Mouse (Mus musculus): ENCODE data around the gene Necap2. TPM values are rescaled to one million over a fixed set of nuclear protein-coding genes. Genes with fewer than 3 reads are reported as not detected.
A peak's percentile ranks its signal among the peaks of the same experiment; 100 is the strongest.

Necap2 gene
- total RNA-seq, 2 experiments from 2014 or later: 41.8 to 42.9 TPM

DNA sequence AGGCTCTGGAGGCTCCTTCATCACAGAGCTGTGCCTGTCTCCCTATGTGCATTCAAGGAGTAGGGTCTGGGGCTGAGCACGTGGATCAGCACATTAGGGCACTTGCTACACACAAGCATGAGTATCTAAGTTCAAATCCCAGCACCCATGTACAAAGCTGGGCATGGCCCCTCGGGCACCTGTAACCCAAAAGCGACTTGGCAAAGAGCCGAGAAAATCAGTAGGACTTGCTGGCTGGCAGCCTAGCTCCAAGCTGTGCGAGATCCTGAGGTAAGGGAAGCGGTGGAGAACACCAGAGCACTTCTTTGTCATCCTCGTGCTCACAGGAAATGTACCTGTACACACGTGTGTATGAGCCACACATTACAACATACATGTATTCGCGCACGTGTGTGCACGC lies 25.7 kb downstream of the Necap2 start:
- intact Hi-C loops (cut with DNase I): no loop called here
- no peak for DNase-seq (ENCODE audit: extremely low spot score in 1 of 2, low spot score in 2 of 2)

DNA sequence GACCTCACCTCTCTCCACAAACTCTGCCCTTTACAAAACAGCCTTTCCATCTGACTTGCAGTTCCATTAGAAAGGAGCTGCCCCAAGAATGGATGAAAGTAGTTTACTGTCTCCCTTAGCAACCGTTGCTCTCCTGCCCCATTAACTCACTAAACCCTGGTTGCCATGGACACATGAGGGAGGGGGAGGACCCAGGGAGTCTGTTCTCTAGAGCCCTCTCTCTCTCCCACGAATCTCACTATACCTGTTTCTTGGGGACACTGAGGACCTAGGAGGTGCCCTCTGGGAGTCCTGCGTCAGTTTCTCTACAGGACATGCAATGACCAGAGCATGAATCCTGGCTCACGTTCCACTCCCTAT lies 28.7 kb downstream of the Necap2 start:
- intact Hi-C loops (cut with DNase I): no loop called here
- DNase-seq (ENCODE audit: extremely low spot score in 1 of 2, low spot score in 2 of 2): peak in 1 of 2 experiments; percentile 67

GRCm38 (mm10) chr4:141048810-141049475 lies 29.2 kb downstream of the Necap2 start:
- intact Hi-C loops (cut with DNase I): no loop called here
- DNase-seq (ENCODE audit: extremely low spot score in 1 of 2, low spot score in 2 of 2): no peak

GRCm38 (mm10) chr4:141044816-141045215 lies 33.3 kb downstream of the Necap2 start:
- intact Hi-C loops (cut with DNase I): no loop called here

DNA sequence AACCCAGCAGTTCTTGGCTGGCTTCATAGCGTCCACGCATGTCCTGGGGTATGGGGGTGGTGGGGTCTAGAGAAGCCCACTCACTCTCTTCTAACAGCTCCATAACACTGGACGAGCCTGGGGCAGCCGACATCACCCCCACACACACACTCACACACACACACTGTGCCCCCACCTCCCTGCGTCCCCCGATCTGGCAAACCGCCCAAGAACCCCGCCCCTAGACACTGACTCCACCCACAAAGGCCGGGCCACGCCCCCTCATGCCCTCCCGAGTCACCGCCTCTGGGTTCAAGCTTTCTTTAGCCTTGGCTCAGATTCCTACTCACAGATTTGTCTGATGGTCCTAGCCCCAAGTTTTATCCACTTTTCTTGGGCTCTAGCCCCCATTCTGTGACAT lies 37.0 kb downstream of the Necap2 start:
- peak in 1 of 2 experiments; percentile 59 for DNase-seq (ENCODE audit: extremely low spot score in 1 of 2, low spot score in 2 of 2)
- intact Hi-C loops (cut with DNase I): no loop called here

More at GRCm38 (mm10) chr4:141044816-141045215, 33.3 kb downstream of the Necap2 start:
- DNase-seq (ENCODE audit: extremely low spot score in 1 of 2, low spot score in 2 of 2): peak; percentile 37 to 83

- intact Hi-C loops (cut with DNase I): no loop called here
- DNase-seq (ENCODE audit: extremely low spot score in 1 of 2, low spot score in 2 of 2): peak in 1 of 2 experiments; percentile 62
These were observed 44.3 kb downstream of the Necap2 start for GRCm38 (mm10) chr4:141033606-141034549.

DNA sequence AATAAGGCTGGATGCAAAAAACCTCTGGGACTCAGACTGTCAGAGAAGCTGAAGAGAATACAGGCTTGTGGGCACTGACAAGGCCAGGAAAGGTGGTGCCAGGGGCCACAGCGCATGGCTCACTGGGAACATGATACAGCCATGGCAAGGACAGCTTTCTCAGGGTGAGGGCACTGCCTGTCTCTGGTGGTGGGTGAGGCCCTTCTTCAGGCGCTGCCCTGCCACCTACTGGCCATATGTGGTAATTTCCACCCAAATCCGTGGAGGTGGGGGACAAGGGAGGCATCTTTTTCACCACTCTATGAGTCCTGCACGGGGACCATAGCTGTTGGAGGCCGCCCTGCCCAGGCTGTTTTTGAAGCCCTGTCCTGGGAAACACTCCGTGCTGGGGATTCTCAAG lies 46.4 kb downstream of the Necap2 start:
- intact Hi-C loops (cut with DNase I): loop anchor here (2.0 kb wide), 1 partner anchor 67 kb away; no protein-coding TSS in a partner anchor
- DNase-seq (ENCODE audit: extremely low spot score in 1 of 2, low spot score in 2 of 2): peak; percentile 64 to 85

- DNase-seq (ENCODE audit: extremely low spot score in 1 of 2, low spot score in 2 of 2): peak in 1 of 2 experiments; percentile 40
- intact Hi-C loops (cut with DNase I): loop anchor here (2.0 kb wide), 1 partner anchor 66 kb away; no protein-coding TSS in a partner anchor
These were observed 47.5 kb downstream of the Necap2 start for GRCm38 (mm10) chr4:141030541-141031206.

- no peak for DNase-seq (ENCODE audit: extremely low spot score in 1 of 2, low spot score in 2 of 2)
- intact Hi-C loops (cut with DNase I): no loop called here
These were observed 53.2 kb downstream of the Necap2 start for GRCm38 (mm10) chr4:141024992-141025391.

- intact Hi-C loops (cut with DNase I): no loop called here
- DNase-seq (ENCODE audit: extremely low spot score in 1 of 2, low spot score in 2 of 2): no peak
These were observed 54.1 kb downstream of the Necap2 start for GRCm38 (mm10) chr4:141024052-141024451.

GRCm38 (mm10) chr4:141021614-141021929 lies 56.6 kb downstream of the Necap2 start:
- DNase-seq (ENCODE audit: extremely low spot score in 1 of 2, low spot score in 2 of 2): peak in 1 of 2 experiments; percentile 51
- intact Hi-C loops (cut with DNase I): no loop called here

- DNase-seq (ENCODE audit: extremely low spot score in 1 of 2, low spot score in 2 of 2): peak in 1 of 2 experiments; percentile 89
- intact Hi-C loops (cut with DNase I): no loop called here
These were observed 57.1 kb downstream of the Necap2 start for GRCm38 (mm10) chr4:141020811-141021613.

DNA sequence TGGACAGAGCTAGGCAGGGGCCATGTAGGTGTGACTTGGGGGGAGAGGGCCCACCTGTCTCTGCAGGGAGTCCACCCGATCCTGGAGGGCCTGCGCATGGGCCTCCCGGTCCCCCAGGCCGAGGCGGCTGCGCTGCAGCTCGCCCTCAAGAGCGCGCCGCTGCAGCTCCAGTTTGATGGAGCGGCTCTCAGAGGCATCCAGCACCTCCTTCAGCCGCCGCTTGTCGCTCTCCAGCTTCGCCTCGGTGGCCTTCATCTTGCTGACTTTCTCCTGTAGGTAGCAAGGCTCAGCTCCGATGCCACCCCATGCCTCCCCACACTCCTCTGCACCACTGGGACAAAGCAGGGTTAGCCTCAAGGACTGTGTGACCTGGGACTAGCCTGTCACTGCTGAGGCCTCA lies 57.9 kb downstream of the Necap2 start:
- intact Hi-C loops (cut with DNase I): no loop called here
- no peak for DNase-seq (ENCODE audit: extremely low spot score in 1 of 2, low spot score in 2 of 2)

DNA sequence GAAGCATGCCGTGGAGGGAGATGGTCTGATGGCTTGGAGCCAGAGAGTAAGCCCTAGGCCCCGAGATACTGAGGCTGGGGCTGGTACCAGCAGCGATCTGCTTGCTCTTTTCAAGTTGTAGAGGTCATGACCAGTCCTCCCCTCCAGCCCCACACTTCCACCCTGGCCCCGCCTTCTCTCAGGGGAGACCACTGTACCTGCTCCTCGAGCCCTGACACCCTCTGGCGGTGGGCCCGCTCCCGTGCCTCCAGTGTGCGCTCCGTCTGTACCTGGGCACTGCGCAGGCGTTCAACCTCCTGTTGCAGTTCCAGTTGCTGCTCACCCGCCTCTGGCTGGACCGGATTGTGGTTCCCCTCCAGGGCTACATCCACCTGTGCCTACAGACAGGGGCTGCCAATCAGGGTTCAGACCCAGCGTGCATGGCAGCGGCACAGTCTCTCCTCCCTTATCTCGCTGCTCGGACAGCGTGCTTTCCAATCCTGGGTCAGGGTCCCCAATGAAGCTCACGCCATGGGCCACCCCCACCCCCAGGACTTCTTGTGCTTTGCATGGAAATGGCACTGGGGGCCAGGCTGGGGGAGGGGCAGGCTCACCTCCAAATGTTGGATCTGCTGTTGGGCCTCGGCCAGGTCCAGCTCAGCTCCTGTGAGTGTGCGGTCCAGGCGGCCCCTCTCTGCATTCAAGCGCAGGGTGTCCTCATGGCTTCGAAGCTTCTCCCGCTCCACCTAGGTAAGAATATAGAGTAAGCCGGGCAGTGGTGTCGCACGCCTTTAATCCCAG lies 60.3 kb downstream of the Necap2 start:
- intact Hi-C loops (cut with DNase I): no loop called here
- peak in 1 of 2 experiments; percentile 56 for DNase-seq (ENCODE audit: extremely low spot score in 1 of 2, low spot score in 2 of 2)

Data from left cerebral cortex, postnatal 10 days (tissue).